ENCODE assay signal across 23 mouse cellular contexts in genomic region chr3:140702929-140703328, GRCm38 (mm10).
DNase-seq lines count a peak whose midpoint lies in the region; ATAC-seq lines count a peak whose summit lies in the region.
"Had no signal": no experiment of that assay in that cellular context is flagged by ENCODE, and none has a peak within 500 bp of the region (broad histone marks: within the 10 kb centered on the region; RNA-seq: fewer than 3 reads in every experiment).

No protein-coding gene starts in this region.

- 72% methylated on average over 5 of the region's 5 CpGs for WGBS in midbrain, embryonic 11.5 days
- WGBS in midbrain, embryonic 13.5 days = 69% methylated on average over 5 of the region's 5 CpGs

- peak; percentile 47 for DNase-seq in midbrain, embryonic 11.5 days (ENCODE audit: low spot score, missing footprints)
- no peak for DNase-seq in kidney, postnatal 14 days
- DNase-seq in layer of hippocampus, adult 9-11 months = no peak
- DNase-seq: adrenal gland, postnatal 10 days; adrenal gland, postnatal 36 days; gastrocnemius, postnatal 25 days; heart, adult 2 months; heart, postnatal 14 days; heart, postnatal 4 days had no signal

- no peak overlapping the region for H3K4me2 ChIP-seq in midbrain, embryonic 11.5 days
- H3K4me2 ChIP-seq in midbrain, embryonic 13.5 days (replicated peaks) = no peak overlapping the region
- H3K4me2 ChIP-seq: embryonic facial prominence, embryonic 13.5 days; forebrain, embryonic 12.5 days; forebrain, embryonic 15.5 days; heart, embryonic 13.5 days; hindbrain, embryonic 14.5 days had no signal

- no peak overlapping the region for H3K9ac ChIP-seq in midbrain, embryonic 11.5 days (ENCODE audit: low read length)
- no peak overlapping the region for H3K9ac ChIP-seq in midbrain, embryonic 13.5 days (replicated peaks)
- H3K9ac ChIP-seq: embryonic facial prominence, embryonic 13.5 days; forebrain, embryonic 12.5 days; forebrain, embryonic 15.5 days; heart, embryonic 13.5 days; hindbrain, embryonic 14.5 days had no signal

- H3K9me3 ChIP-seq in midbrain, embryonic 11.5 days (ENCODE audit: control insufficient read depth, low read length) = no peaks in the 10 kb centered on the region
- no peaks in the 10 kb centered on the region for H3K9me3 ChIP-seq in midbrain, embryonic 13.5 days
- H3K9me3 ChIP-seq: embryonic facial prominence, embryonic 10.5 days; embryonic facial prominence, embryonic 13.5 days; forebrain, embryonic 12.5 days; forebrain, embryonic 15.5 days; heart, embryonic 10.5 days; heart, embryonic 13.5 days had no signal

- no peak overlapping the region for H3K4me3 ChIP-seq in midbrain, embryonic 11.5 days (ENCODE audit: low read depth, low read length)
- no peak overlapping the region for H3K4me3 ChIP-seq in midbrain, embryonic 13.5 days (replicated peaks)
- H3K4me3 ChIP-seq: embryonic facial prominence, embryonic 10.5 days; embryonic facial prominence, embryonic 13.5 days; erythroblast, embryonic 14.5 days; forebrain, embryonic 12.5 days; forebrain, embryonic 15.5 days; heart, adult 2 months; heart, embryonic 10.5 days; heart, embryonic 13.5 days had no signal

- H3K27me3 ChIP-seq in midbrain, embryonic 11.5 days (ENCODE audit: control insufficient read depth, insufficient read depth, low read length) = no peaks in the 10 kb centered on the region
- no peaks in the 10 kb centered on the region for H3K27me3 ChIP-seq in midbrain, embryonic 13.5 days
- H3K27me3 ChIP-seq: embryonic facial prominence, embryonic 13.5 days; forebrain, embryonic 12.5 days; forebrain, embryonic 15.5 days; heart, embryonic 13.5 days had no signal

- no peak overlapping the region for H3K27ac ChIP-seq in midbrain, embryonic 11.5 days (ENCODE audit: low read depth, low read length)
- H3K27ac ChIP-seq in midbrain, embryonic 13.5 days = no peak overlapping the region
- H3K27ac ChIP-seq: embryonic facial prominence, embryonic 10.5 days; embryonic facial prominence, embryonic 13.5 days; forebrain, embryonic 12.5 days; forebrain, embryonic 15.5 days; heart, adult 2 months; heart, embryonic 10.5 days; heart, embryonic 13.5 days; hindbrain, embryonic 14.5 days; hindbrain, postnatal 0 days had no signal

- no peak for ATAC-seq in midbrain, embryonic 11.5 days (ENCODE audit: low FRiP score)
- no peak for ATAC-seq in midbrain, embryonic 13.5 days
- ATAC-seq in common myeloid progenitor, adult 5-6 weeks (replicated peaks; ENCODE audit: low read depth, poor library complexity, severe bottlenecking) = 0 out of 2 replicates have a peak, but pooled peaks have one; percentile 49
- ATAC-seq in megakaryocyte-erythroid progenitor cell, adult 5-6 weeks (replicated peaks; ENCODE audit: low FRiP score, low TSS enrichment, poor library complexity, severe bottlenecking) = peak; percentile 82
- ATAC-seq: forebrain, embryonic 15.5 days; inflammation-experienced regulatory T-cells, adult 6 months; intestine, embryonic 16.5 days had no signal

- H3K4me1 ChIP-seq in midbrain, embryonic 11.5 days (ENCODE audit: control insufficient read depth, insufficient read depth, low read length) = no peaks in the 10 kb centered on the region
- H3K4me1 ChIP-seq in midbrain, embryonic 13.5 days (replicated peaks) = no peaks in the 10 kb centered on the region
- H3K4me1 ChIP-seq: embryonic facial prominence, embryonic 10.5 days; embryonic facial prominence, embryonic 13.5 days; forebrain, embryonic 12.5 days; forebrain, embryonic 15.5 days; heart, embryonic 10.5 days; heart, embryonic 13.5 days had no signal

- H3K36me3 ChIP-seq in midbrain, embryonic 11.5 days (ENCODE audit: control insufficient read depth, insufficient read depth, low read length) = no peaks in the 10 kb centered on the region
- H3K36me3 ChIP-seq in midbrain, embryonic 13.5 days = no peaks in the 10 kb centered on the region
- H3K36me3 ChIP-seq: embryonic facial prominence, embryonic 10.5 days; embryonic facial prominence, embryonic 13.5 days; forebrain, embryonic 12.5 days; forebrain, embryonic 15.5 days; heart, embryonic 10.5 days; heart, embryonic 13.5 days had no signal

Comparison
In these comparisons a context has a peak if more than half of its experiments do, and no peak if none do; other contexts are left out.
1. ATAC-seq: peak in common myeloid progenitor, adult 5-6 weeks (single experiment) and megakaryocyte-erythroid progenitor cell, adult 5-6 weeks (single experiment); none in midbrain, embryonic 11.5 days (single experiment) and midbrain, embryonic 13.5 days (single experiment).